Mouse (Mus musculus): ENCODE measurements at regions not wholly inside any gene's neighbourhood (a gene's known extent, or its start where the extent isn't known, plus 50 kb on each side); places are given as distances from the start of the nearest gene placed in this dataset.
A peak's percentile ranks its signal among the peaks of the same experiment; 100 is the strongest.
"Not testable (repeated sequence)": the region's sequence is repeated elsewhere in the genome, so short reads cannot be mapped to it uniquely, and the experiment has no call there.

GRCm38 (mm10) chr17:9066633-9067032 lies 78.5 kb downstream of the 1700010I14Rik start:
- H3K4me1 ChIP-seq (ENCODE audit: control insufficient read depth, insufficient read depth, low read length); H3K27me3 ChIP-seq (ENCODE audit: control insufficient read depth, insufficient read depth, low read length); H3K4me2 ChIP-seq (ENCODE audit: low read depth, low read length); H3K27ac ChIP-seq (replicated peaks; ENCODE audit: low read depth, low read length); H3K9me3 ChIP-seq (replicated peaks; ENCODE audit: control insufficient read depth, low read length); ATAC-seq (replicated peaks; ENCODE audit: insufficient number of reproducible peaks, low FRiP score, low TSS enrichment, low read depth); H3K36me3 ChIP-seq (replicated peaks; ENCODE audit: control insufficient read depth, insufficient read depth, low read depth, low read length); H3K4me3 ChIP-seq (ENCODE audit: low read depth, low read length); H3K9ac ChIP-seq (replicated peaks; ENCODE audit: low read length): not testable (repeated sequence)
- WGBS = 19% methylated on average over 2 of the region's 2 CpGs
- peak; percentile 38 for DNase-seq (ENCODE audit: low spot score)

- no peak for DNase-seq (ENCODE audit: low spot score)
- no peaks in the 10 kb centered on the region for H3K4me1 ChIP-seq (ENCODE audit: control insufficient read depth, insufficient read depth, low read length)
- 88% methylated on average over 5 of the region's 5 CpGs for WGBS
- H3K36me3 ChIP-seq (replicated peaks; ENCODE audit: control insufficient read depth, insufficient read depth, low read depth, low read length) = no peaks in the 10 kb centered on the region
- H3K27me3 ChIP-seq (ENCODE audit: control insufficient read depth, insufficient read depth, low read length) = no peaks in the 10 kb centered on the region
- no peak for ATAC-seq (replicated peaks; ENCODE audit: insufficient number of reproducible peaks, low FRiP score, low TSS enrichment, low read depth)
- H3K9ac ChIP-seq (replicated peaks; ENCODE audit: low read length) = no peak overlapping the region
- H3K9me3 ChIP-seq (replicated peaks; ENCODE audit: control insufficient read depth, low read length) = no peaks in the 10 kb centered on the region
- H3K4me3 ChIP-seq (ENCODE audit: low read depth, low read length) = no peak overlapping the region
- H3K4me2 ChIP-seq (ENCODE audit: low read depth, low read length) = no peak overlapping the region
- H3K27ac ChIP-seq (replicated peaks; ENCODE audit: low read depth, low read length) = no peak overlapping the region
Observed at GRCm38 (mm10) chr17:9068859-9069602, 80.9 kb downstream of the 1700010I14Rik start.

GRCm38 (mm10) chr17:9083629-9084028 lies 95.5 kb downstream of the 1700010I14Rik start:
- WGBS = 94% methylated on average over 5 of the region's 5 CpGs
- H3K27ac ChIP-seq (replicated peaks; ENCODE audit: low read depth, low read length) = no peak overlapping the region
- H3K9ac ChIP-seq (replicated peaks; ENCODE audit: low read length) = no peak overlapping the region
- H3K4me3 ChIP-seq (ENCODE audit: low read depth, low read length) = no peak overlapping the region
- no peaks in the 10 kb centered on the region for H3K27me3 ChIP-seq (ENCODE audit: control insufficient read depth, insufficient read depth, low read length)
- no peaks in the 10 kb centered on the region for H3K9me3 ChIP-seq (replicated peaks; ENCODE audit: control insufficient read depth, low read length)
- ATAC-seq (replicated peaks; ENCODE audit: insufficient number of reproducible peaks, low FRiP score, low TSS enrichment, low read depth) (no peak), DNase-seq (ENCODE audit: low spot score) (no peak)
- H3K4me2 ChIP-seq (ENCODE audit: low read depth, low read length) = no peak overlapping the region
- H3K4me1 ChIP-seq (ENCODE audit: control insufficient read depth, insufficient read depth, low read length) = no peaks in the 10 kb centered on the region
- no peaks in the 10 kb centered on the region for H3K36me3 ChIP-seq (replicated peaks; ENCODE audit: control insufficient read depth, insufficient read depth, low read depth, low read length)

GRCm38 (mm10) chr17:9127866-9128265 lies 139.7 kb downstream of the 1700010I14Rik start:
- ATAC-seq (replicated peaks; ENCODE audit: insufficient number of reproducible peaks, low FRiP score, low TSS enrichment, low read depth) = no peak

GRCm38 (mm10) chr17:9145605-9146223 lies 157.6 kb downstream of the 1700010I14Rik start:
- no peaks in the 10 kb centered on the region for H3K36me3 ChIP-seq (replicated peaks; ENCODE audit: control insufficient read depth, insufficient read depth, low read depth, low read length)
- no peak overlapping the region for H3K27ac ChIP-seq (replicated peaks; ENCODE audit: low read depth, low read length)
- ATAC-seq (replicated peaks; ENCODE audit: insufficient number of reproducible peaks, low FRiP score, low TSS enrichment, low read depth) = no peak
- 64% methylated on average over 6 of the region's 6 CpGs for WGBS
- H3K9me3 ChIP-seq (replicated peaks; ENCODE audit: control insufficient read depth, low read length) = no peaks in the 10 kb centered on the region
- H3K4me1 ChIP-seq (ENCODE audit: control insufficient read depth, insufficient read depth, low read length) = no peaks in the 10 kb centered on the region
- no peak for DNase-seq (ENCODE audit: low spot score)
- no peak overlapping the region for H3K4me3 ChIP-seq (ENCODE audit: low read depth, low read length)
- no peak overlapping the region for H3K4me2 ChIP-seq (ENCODE audit: low read depth, low read length)
- no peak overlapping the region for H3K9ac ChIP-seq (replicated peaks; ENCODE audit: low read length)
- no peaks in the 10 kb centered on the region for H3K27me3 ChIP-seq (ENCODE audit: control insufficient read depth, insufficient read depth, low read length)

More at GRCm38 (mm10) chr17:9127866-9128265, 139.7 kb downstream of the 1700010I14Rik start:
- H3K9me3 ChIP-seq (replicated peaks; ENCODE audit: control insufficient read depth, low read length) = no peaks in the 10 kb centered on the region
- 62% methylated on average over 8 of the region's 8 CpGs for WGBS
- H3K4me2 ChIP-seq (ENCODE audit: low read depth, low read length) = no peak overlapping the region
- no peaks in the 10 kb centered on the region for H3K27me3 ChIP-seq (ENCODE audit: control insufficient read depth, insufficient read depth, low read length)
- H3K4me1 ChIP-seq (ENCODE audit: control insufficient read depth, insufficient read depth, low read length) = no peaks in the 10 kb centered on the region
- H3K9ac ChIP-seq (replicated peaks; ENCODE audit: low read length) = no peak overlapping the region
- no peak for DNase-seq (ENCODE audit: low spot score)
- no peak overlapping the region for H3K27ac ChIP-seq (replicated peaks; ENCODE audit: low read depth, low read length)
- H3K36me3 ChIP-seq (replicated peaks; ENCODE audit: control insufficient read depth, insufficient read depth, low read depth, low read length) = no peaks in the 10 kb centered on the region
- H3K4me3 ChIP-seq (ENCODE audit: low read depth, low read length) = no peak overlapping the region

- WGBS = 78% methylated on average over 1 of the region's 1 CpGs
- H3K9me3 ChIP-seq (replicated peaks; ENCODE audit: control insufficient read depth, low read length) = no peaks in the 10 kb centered on the region
- no peak overlapping the region for H3K9ac ChIP-seq (replicated peaks; ENCODE audit: low read length)
- no peak overlapping the region for H3K4me2 ChIP-seq (ENCODE audit: low read depth, low read length)
- DNase-seq (ENCODE audit: low spot score) (peak; percentile 19), ATAC-seq (replicated peaks; ENCODE audit: insufficient number of reproducible peaks, low FRiP score, low TSS enrichment, low read depth) (no peak)
- H3K4me1 ChIP-seq (ENCODE audit: control insufficient read depth, insufficient read depth, low read length) = no peaks in the 10 kb centered on the region
- H3K27ac ChIP-seq (replicated peaks; ENCODE audit: low read depth, low read length) = no peak overlapping the region
- no peak overlapping the region for H3K4me3 ChIP-seq (ENCODE audit: low read depth, low read length)
- H3K27me3 ChIP-seq (ENCODE audit: control insufficient read depth, insufficient read depth, low read length) = no peaks in the 10 kb centered on the region
- H3K36me3 ChIP-seq (replicated peaks; ENCODE audit: control insufficient read depth, insufficient read depth, low read depth, low read length) = no peaks in the 10 kb centered on the region
Observed at GRCm38 (mm10) chr17:9150654-9151053, 162.5 kb downstream of the 1700010I14Rik start.

- Histone ChIP-seq H3K36me3 (replicated peaks; ENCODE audit: control insufficient read depth, insufficient read depth, low read depth, low read length) (no peaks in the 10 kb centered on the region), H3K4me1 (ENCODE audit: control insufficient read depth, insufficient read depth, low read length) (no peaks in the 10 kb centered on the region), H3K27me3 (ENCODE audit: control insufficient read depth, insufficient read depth, low read length) (no peaks in the 10 kb centered on the region), H3K4me2 (ENCODE audit: low read depth, low read length) (no peak overlapping the region), H3K9ac (replicated peaks; ENCODE audit: low read length) (no peak overlapping the region), H3K9me3 (replicated peaks; ENCODE audit: control insufficient read depth, low read length) (no peaks in the 10 kb centered on the region), H3K4me3 (ENCODE audit: low read depth, low read length) (no peak overlapping the region), H3K27ac (replicated peaks; ENCODE audit: low read depth, low read length) (no peak overlapping the region)
- no peak for ATAC-seq (replicated peaks; ENCODE audit: insufficient number of reproducible peaks, low FRiP score, low TSS enrichment, low read depth)
- DNase-seq (ENCODE audit: low spot score) = no peak
- WGBS = 81% methylated on average over 6 of the region's 6 CpGs
Observed at GRCm38 (mm10) chr17:9162148-9162547, 174.0 kb downstream of the 1700010I14Rik start.

GRCm38 (mm10) chr17:9162676-9163075 lies 174.5 kb downstream of the 1700010I14Rik start:
- Histone ChIP-seq H3K36me3 (replicated peaks; ENCODE audit: control insufficient read depth, insufficient read depth, low read depth, low read length) (no peaks in the 10 kb centered on the region), H3K4me3 (ENCODE audit: low read depth, low read length) (no peak overlapping the region), H3K4me1 (ENCODE audit: control insufficient read depth, insufficient read depth, low read length) (no peaks in the 10 kb centered on the region), H3K9ac (replicated peaks; ENCODE audit: low read length) (no peak overlapping the region), H3K4me2 (ENCODE audit: low read depth, low read length) (no peak overlapping the region), H3K27me3 (ENCODE audit: control insufficient read depth, insufficient read depth, low read length) (no peaks in the 10 kb centered on the region), H3K27ac (replicated peaks; ENCODE audit: low read depth, low read length) (no peak overlapping the region), H3K9me3 (replicated peaks; ENCODE audit: control insufficient read depth, low read length) (no peaks in the 10 kb centered on the region)
- DNase-seq (ENCODE audit: low spot score) (no peak), ATAC-seq (replicated peaks; ENCODE audit: insufficient number of reproducible peaks, low FRiP score, low TSS enrichment, low read depth) (no peak)
- WGBS = 92% methylated on average over 5 of the region's 5 CpGs

Data from embryonic facial prominence, embryonic 11.5 days (tissue).